Mouse (Mus musculus) embryo, embryonic 10.5 days (tissue): Measurements from ENCODE around the gene Nim1k.
"Not testable (repeated sequence)": the region's sequence is repeated elsewhere in the genome, so short reads cannot be mapped to it uniquely, and the experiment has no call there.

Experiments
- DNase-seq: peaks from one replicate; pipeline ENCODE4 v3.0.0-alpha.2; 2015; ENCODE audit warnings: low spot score

Gene Nim1k

DNA sequence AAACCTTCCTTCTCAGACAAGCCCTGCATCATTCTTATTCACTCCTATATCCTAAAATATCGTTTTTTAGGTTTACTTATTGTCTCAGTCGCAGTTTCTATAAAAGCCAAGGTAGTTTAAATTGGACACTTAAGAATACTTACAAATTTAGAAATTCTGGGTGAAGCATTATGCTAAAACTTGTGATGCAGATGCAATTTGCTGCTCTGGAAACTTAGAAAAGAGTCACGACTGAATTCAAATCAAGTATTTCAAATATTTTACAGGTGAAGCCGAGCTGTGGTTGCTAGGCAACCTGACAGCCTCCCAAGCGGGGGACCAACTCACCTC is 66.0 kb downstream of the Nim1k start:
- no peak for DNase-seq

- peak; percentile 46 for DNase-seq
These were observed 71.1 kb downstream of the Nim1k start for GRCm38 (mm10) chr13:119684416-119685177.

DNA sequence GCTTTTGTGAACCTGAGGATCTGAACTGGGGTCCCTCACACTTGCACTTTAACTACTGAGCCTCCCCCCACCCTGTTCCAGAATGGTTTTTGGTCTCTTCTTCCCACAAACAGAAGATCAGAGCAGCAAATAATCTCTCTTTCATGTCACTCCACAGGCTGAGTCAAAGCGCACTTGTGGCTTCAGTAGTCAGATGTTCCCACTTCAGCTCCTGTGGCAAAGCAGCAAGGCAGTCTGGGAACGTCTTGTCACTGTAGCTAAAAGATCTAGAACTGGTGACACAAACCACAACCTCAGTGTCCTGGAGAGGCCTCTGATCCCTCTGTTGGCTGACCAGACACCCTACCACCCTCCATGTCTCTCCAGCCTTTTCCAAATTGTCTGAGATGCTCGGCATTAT is 74.5 kb downstream of the Nim1k start:
- DNase-seq: no peak

GRCm38 (mm10) chr13:119679721-119680120 is 76.0 kb downstream of the Nim1k start:
- no peak for DNase-seq

GRCm38 (mm10) chr13:119678794-119679193 is 76.9 kb downstream of the Nim1k start:
- no peak for DNase-seq

- not testable (repeated sequence) for DNase-seq
These were observed 94.3 kb downstream of the Nim1k start for GRCm38 (mm10) chr13:119661420-119661819.
